Mouse (Mus musculus) lung, postnatal 14 days (tissue): ENCODE data around the gene Tnip3.
A peak's percentile ranks its signal among the peaks of the same experiment; 100 is the strongest.

Source experiments
- DNase-seq: peaks from one replicate; pipeline ENCODE4 v3.0.0; 2021

The Tnip3 gene

DNA sequence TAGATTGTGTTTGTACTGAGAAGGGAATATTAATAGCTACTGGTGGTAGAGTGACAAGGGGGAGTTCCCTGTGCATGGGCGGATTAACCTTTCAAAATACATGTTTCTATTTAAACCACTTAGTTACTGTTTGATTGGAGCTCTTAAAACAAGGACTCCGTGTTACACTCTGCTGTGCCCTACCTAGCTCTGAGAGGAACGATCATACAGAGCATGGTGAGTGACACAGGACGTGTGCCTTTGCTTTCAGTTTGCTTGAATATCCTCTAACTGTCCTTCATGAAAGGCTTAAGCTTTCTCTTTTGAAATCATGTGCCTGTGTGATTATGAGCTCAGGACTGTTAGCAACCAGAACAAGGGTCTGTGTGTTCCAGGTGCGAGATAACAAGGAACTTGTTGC is at the start of gene Tnip3:
Gene Tnip3, plus strand, starts transcription at position 122 of the 400 bp plus-strand sequence.
- no peak for DNase-seq

DNA sequence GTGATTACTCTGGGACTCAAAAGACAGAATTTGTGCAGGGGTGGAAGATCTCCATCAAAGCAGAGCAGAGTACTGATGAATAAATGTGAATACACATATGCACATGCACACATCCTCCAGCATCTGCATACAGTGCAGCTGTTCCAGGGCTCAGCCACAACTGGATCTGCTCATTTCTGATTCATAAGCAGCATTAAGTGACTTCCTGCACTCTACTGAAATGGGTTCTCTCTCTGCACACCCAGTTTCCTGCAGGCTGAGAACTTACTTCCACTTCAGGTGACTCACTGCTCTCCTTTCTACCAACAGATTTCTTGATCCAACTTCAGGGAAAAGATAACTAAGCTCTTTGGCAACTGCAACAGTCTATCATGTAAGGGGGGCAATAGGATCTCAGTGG is 26.3 kb upstream of the Tnip3 start:
- DNase-seq = no peak

- DNase-seq = peak; percentile 79
Observed at GRCm38 (mm10) chr6:65510051-65510669, 15.0 kb upstream of the Tnip3 start.

DNA sequence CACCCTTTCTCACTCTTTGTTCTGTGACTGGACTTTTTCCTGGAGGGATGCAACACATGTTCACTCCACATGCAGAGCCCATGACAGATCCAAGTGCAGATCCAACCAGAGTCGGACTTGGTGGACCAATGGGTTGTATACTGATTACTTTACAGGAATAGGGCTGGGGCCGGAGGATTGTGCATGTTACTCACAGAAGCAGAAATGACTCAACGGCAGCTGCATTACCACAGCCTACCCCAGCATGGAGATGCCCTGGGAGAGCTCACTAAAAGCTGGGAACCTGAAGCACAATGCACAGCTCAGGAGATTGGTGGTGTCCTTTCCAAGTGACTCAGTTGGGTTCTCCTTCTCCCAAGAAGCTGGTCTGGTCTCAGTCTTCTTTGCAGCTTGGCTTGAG is 11.3 kb upstream of the Tnip3 start:
- no peak for DNase-seq

- no peak for DNase-seq
Observed at GRCm38 (mm10) chr6:65516759-65517158, 8.4 kb upstream of the Tnip3 start.

- DNase-seq = no peak
Observed at GRCm38 (mm10) chr6:65520821-65521220, 4.3 kb upstream of the Tnip3 start.

DNA sequence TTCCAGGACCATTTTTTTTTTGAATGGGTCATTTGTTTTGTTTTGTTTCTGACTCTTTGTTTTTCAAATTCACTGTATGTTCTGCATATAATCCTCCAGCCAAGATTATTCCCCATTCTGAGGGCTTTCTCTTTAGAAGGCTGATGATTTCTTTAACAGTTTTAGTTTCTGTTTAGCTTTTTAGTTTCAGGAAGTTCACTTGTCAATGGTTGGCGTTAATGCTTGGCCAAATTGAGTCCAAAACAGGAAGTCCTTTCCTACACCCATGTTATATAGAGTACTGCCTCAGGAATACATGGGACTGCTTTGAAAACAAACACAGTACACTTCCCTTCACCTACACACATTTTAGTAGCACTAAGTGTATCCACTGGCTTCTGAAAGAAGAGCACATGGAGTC is 2.8 kb downstream of the Tnip3 start:
- no peak for DNase-seq

GRCm38 (mm10) chr6:65531232-65531848 is 6.2 kb downstream of the Tnip3 start:
- no peak for DNase-seq

DNA sequence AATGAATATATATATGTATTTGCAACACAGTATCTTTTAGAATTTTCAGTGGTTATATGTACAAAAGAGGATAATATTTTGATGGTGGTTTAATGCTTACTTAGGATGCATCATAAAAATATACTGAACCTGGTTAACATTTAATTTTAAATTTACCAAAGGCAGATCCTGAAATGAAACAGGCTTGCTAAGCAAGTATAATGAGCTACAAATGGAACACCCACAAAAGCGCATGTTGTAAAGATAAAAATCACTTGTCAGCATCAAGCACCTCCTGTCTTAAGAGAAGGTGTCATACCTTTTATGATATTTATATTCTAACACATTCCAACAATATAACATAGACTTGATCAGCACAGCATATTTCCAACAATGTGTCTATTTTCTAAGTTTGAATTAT is 8.6 kb downstream of the Tnip3 start:
- DNase-seq = no peak

GRCm38 (mm10) chr6:65537327-65537884 is 12.3 kb downstream of the Tnip3 start:
- DNase-seq = no peak

- no peak for DNase-seq
Observed at GRCm38 (mm10) chr6:65538022-65538652, 13.0 kb downstream of the Tnip3 start.

- no peak for DNase-seq
Observed at GRCm38 (mm10) chr6:65538921-65539320, 13.8 kb downstream of the Tnip3 start.

GRCm38 (mm10) chr6:65540138-65540537 is 15.0 kb downstream of the Tnip3 start:
- DNase-seq = no peak

GRCm38 (mm10) chr6:65541094-65541493 is 16.0 kb downstream of the Tnip3 start:
- DNase-seq = no peak

DNA sequence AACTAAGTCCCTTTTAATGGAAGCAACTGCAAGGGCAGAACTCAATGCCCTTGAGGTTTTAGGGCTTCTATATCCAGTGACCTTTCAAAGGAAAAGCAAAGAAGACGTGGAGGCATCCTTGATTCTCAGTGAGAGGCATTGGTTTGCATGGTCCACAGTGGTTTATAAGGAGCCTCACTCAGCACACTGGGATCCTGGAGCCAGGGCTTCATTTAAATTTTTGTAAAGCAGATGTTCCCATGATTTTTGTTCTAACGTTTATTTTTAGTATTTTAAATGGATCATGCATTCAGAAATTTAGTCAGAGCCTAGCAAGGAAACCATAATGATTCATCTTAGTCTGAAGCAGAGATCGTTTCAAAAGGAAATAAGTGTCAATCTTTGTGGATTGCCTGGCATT is 17.3 kb downstream of the Tnip3 start:
- DNase-seq = no peak

DNA sequence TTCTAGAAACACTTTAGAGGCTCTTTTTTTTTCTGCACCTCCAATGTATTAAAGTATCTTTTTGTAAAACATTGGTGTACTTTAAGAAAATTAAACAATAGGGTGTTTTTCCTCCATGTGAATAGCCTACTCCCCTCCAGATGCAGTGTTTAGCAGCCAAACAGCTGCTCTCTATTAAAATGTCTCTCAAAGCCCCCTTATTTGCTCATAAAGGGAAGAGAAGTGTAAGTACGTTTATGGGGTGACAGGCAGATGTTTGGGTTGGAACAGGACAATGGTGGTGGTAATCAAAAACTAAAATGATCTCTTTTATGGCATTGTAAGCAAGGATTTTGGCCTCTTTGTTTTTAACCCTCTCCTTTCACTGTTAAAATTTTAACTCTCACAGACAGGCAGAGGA is 17.8 kb downstream of the Tnip3 start:
- DNase-seq = no peak

DNA sequence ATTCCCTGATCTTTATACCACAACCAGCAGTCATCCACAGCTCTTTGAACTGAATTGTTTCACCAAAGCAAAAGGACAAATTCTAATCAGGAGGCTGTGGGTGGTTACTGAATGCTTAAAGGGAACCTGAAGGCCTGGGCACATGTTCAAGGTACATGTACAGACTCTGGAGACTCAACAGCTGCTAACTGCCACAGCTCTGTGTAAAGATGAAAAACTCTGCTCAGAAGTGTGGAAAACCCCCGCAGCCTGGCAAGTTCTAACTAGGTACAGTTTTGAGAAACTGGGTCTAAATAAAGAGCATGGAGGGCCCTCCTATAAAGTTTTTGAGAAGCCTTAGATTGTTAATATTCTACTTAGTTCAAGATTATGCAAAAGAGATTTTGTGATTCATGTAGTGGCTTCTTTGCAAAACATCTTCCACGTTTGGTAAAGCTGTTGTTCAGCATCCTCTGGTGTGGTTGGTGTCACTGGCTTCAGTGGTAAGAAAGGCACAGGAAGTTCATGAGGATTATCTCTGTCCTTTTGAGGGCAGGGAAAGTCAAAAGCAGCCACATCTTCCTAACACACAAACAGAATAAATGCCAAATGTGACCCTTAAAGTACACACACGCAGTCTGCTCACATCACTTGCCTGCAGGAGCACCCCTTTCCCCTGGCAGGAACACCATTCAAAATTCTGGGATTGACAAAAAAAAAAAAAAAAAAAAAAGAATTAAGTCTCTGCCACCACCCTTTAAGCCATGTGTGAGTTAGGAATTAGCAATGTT is 39.0 kb downstream of the Tnip3 start:
- DNase-seq = no peak

GRCm38 (mm10) chr6:65564657-65565039 is 39.5 kb downstream of the Tnip3 start:
- DNase-seq = no peak

GRCm38 (mm10) chr6:65569741-65570140 is 44.6 kb downstream of the Tnip3 start:
- peak; percentile 70 for DNase-seq

- DNase-seq = no peak
Observed at GRCm38 (mm10) chr6:65578151-65578973, 53.2 kb downstream of the Tnip3 start.

GRCm38 (mm10) chr6:65583029-65583428 is 57.9 kb downstream of the Tnip3 start:
- no peak for DNase-seq

DNA sequence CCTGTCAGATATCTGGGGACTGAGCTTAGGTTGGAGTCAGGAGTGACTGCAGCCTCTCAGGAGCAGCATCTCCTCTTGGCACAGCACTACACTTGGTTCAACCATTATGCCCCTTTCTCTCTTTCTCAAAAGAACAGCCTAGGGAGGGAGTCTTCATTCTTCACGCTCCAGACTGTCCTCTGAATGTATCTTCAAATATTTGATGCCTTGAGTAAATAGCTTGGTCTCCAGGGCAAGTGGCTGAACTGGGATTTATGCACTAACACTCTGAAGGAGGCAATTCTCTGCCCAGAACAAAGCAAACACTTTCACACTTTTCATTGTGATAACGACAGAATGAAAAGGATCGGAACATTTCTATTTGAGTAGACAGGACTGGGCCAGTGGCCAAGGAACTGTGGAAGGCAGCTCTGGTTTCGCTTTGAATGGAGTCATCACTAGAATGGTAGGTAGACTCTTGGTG is 59.8 kb downstream of the Tnip3 start:
- DNase-seq = peak; percentile 76
